Mouse (Mus musculus): ENCODE data around the gene Pfkfb2.
A peak's percentile ranks its signal among the peaks of the same experiment; 100 is the strongest.

Gene Pfkfb2

GRCm38 (mm10) chr1:130729153-130729552 lies at the start of gene Pfkfb2:
Gene Pfkfb2 (minus strand): TSS chr1:130729253.
- DNase-seq: no peak

- no peak for DNase-seq
Observed at GRCm38 (mm10) chr1:130776645-130777044, 47.6 kb upstream of the Pfkfb2 start.

GRCm38 (mm10) chr1:130775691-130776331 lies 46.8 kb upstream of the Pfkfb2 start:
- DNase-seq: no peak

- DNase-seq: no peak
Observed at GRCm38 (mm10) chr1:130775234-130775633, 46.2 kb upstream of the Pfkfb2 start.

- DNase-seq: no peak
Observed at GRCm38 (mm10) chr1:130770981-130771494, 42.0 kb upstream of the Pfkfb2 start.

- DNase-seq: peak; percentile 70
Observed at GRCm38 (mm10) chr1:130770487-130770886, 41.4 kb upstream of the Pfkfb2 start.

- DNase-seq: no peak
Observed at GRCm38 (mm10) chr1:130769925-130770324, 40.9 kb upstream of the Pfkfb2 start.

GRCm38 (mm10) chr1:130767066-130767465 lies 38.0 kb upstream of the Pfkfb2 start:
- peak; percentile 55 for DNase-seq

GRCm38 (mm10) chr1:130764027-130764461 lies 35.0 kb upstream of the Pfkfb2 start:
- DNase-seq: peak; percentile 85

GRCm38 (mm10) chr1:130762045-130762760 lies 33.1 kb upstream of the Pfkfb2 start:
- DNase-seq: no peak

GRCm38 (mm10) chr1:130761597-130761996 lies 32.5 kb upstream of the Pfkfb2 start:
- DNase-seq: no peak

- peak; percentile 38 for DNase-seq
Observed at GRCm38 (mm10) chr1:130759689-130760088, 30.6 kb upstream of the Pfkfb2 start.

- no peak for DNase-seq
Observed at GRCm38 (mm10) chr1:130746819-130747218, 17.8 kb upstream of the Pfkfb2 start.

GRCm38 (mm10) chr1:130745591-130745990 lies 16.5 kb upstream of the Pfkfb2 start:
- DNase-seq: no peak

- DNase-seq: no peak
Observed at GRCm38 (mm10) chr1:130744961-130745360, 15.9 kb upstream of the Pfkfb2 start.

- no peak for DNase-seq
Observed at GRCm38 (mm10) chr1:130744217-130744616, 15.2 kb upstream of the Pfkfb2 start.

- no peak for DNase-seq
Observed at GRCm38 (mm10) chr1:130743775-130744174, 14.7 kb upstream of the Pfkfb2 start.

- no peak for DNase-seq
Observed at GRCm38 (mm10) chr1:130742201-130742600, 13.1 kb upstream of the Pfkfb2 start.

- DNase-seq: peak; percentile 64
Observed at GRCm38 (mm10) chr1:130740781-130741720, 12.0 kb upstream of the Pfkfb2 start.

GRCm38 (mm10) chr1:130740227-130740648 lies 11.2 kb upstream of the Pfkfb2 start:
- peak; percentile 44 for DNase-seq

GRCm38 (mm10) chr1:130739636-130740035 lies 10.6 kb upstream of the Pfkfb2 start:
- DNase-seq: no peak

- DNase-seq: no peak
Observed at GRCm38 (mm10) chr1:130738551-130739106, 9.6 kb upstream of the Pfkfb2 start.

GRCm38 (mm10) chr1:130737916-130738315 lies 8.9 kb upstream of the Pfkfb2 start:
- no peak for DNase-seq

All from lung, postnatal 10 days (tissue).